Mouse (Mus musculus) embryo, embryonic 11 days (tissue): Measurements from ENCODE around the gene Emsy.

Experiments used
- DNase-seq: peaks from one replicate; pipeline ENCODE4 v3.0.0-alpha.2; 2015

Gene Emsy

GRCm38 (mm10) chr7:98656531-98657221 lies at the start of gene Emsy:
Gene Emsy, minus strand, starts transcription at chr7:98656783.
- peak; percentile 97 for DNase-seq

- DNase-seq, result no peak
These were observed 47.7 kb upstream of the Emsy start for GRCm38 (mm10) chr7:98704276-98704675.

- DNase-seq, result peak; percentile 62
These were observed 46.8 kb upstream of the Emsy start for GRCm38 (mm10) chr7:98703365-98703881.

GRCm38 (mm10) chr7:98702283-98703240 lies 46.0 kb upstream of the Emsy start, which contains the start of gene Thap12:
Gene Thap12, plus strand, starts transcription at chr7:98703103.
- peak; percentile 99 for DNase-seq

GRCm38 (mm10) chr7:98701771-98702170 lies 45.2 kb upstream of the Emsy start:
- no peak for DNase-seq

GRCm38 (mm10) chr7:98698590-98698989 lies 42.0 kb upstream of the Emsy start:
- DNase-seq, result no peak

- no peak for DNase-seq
These were observed 41.5 kb upstream of the Emsy start for GRCm38 (mm10) chr7:98698041-98698440.

GRCm38 (mm10) chr7:98697496-98697895 lies 40.9 kb upstream of the Emsy start:
- DNase-seq, result peak; percentile 55

- no peak for DNase-seq
These were observed 37.5 kb upstream of the Emsy start for GRCm38 (mm10) chr7:98694046-98694445.

- DNase-seq, result no peak
These were observed 36.4 kb upstream of the Emsy start for GRCm38 (mm10) chr7:98692761-98693546.

- peak; percentile 38 for DNase-seq
These were observed 34.2 kb upstream of the Emsy start for GRCm38 (mm10) chr7:98690831-98691230.

- no peak for DNase-seq
These were observed 33.5 kb upstream of the Emsy start for GRCm38 (mm10) chr7:98690126-98690525.

- peak; percentile 83 for DNase-seq
These were observed 29.3 kb upstream of the Emsy start for GRCm38 (mm10) chr7:98685895-98686294.

- no peak for DNase-seq
These were observed 26.2 kb upstream of the Emsy start for GRCm38 (mm10) chr7:98682821-98683220.

GRCm38 (mm10) chr7:98680691-98681090 lies 24.1 kb upstream of the Emsy start:
- no peak for DNase-seq

- DNase-seq, result no peak
These were observed 21.9 kb upstream of the Emsy start for GRCm38 (mm10) chr7:98678441-98678840.

- no peak for DNase-seq
These were observed 20.9 kb upstream of the Emsy start for GRCm38 (mm10) chr7:98677511-98677910.

GRCm38 (mm10) chr7:98674344-98674743 lies 17.8 kb upstream of the Emsy start:
- no peak for DNase-seq

- peak; percentile 70 for DNase-seq
These were observed 15.8 kb upstream of the Emsy start for GRCm38 (mm10) chr7:98672241-98672955.

- DNase-seq, result no peak
These were observed 14.8 kb upstream of the Emsy start for GRCm38 (mm10) chr7:98671416-98671815.

GRCm38 (mm10) chr7:98670831-98671230 lies 14.2 kb upstream of the Emsy start:
- DNase-seq, result no peak
